In genomic region chrX:106011465-106012159, GRCm38 (mm10) we compare ENCODE assay signal across 8 mouse cellular contexts. TPM values are rescaled to one million over a fixed set of nuclear protein-coding genes. Genes with fewer than 3 reads are reported as not detected.
DNase-seq lines count a peak whose midpoint lies in the region; ATAC-seq and TF ChIP-seq lines count a peak whose summit lies in the region.

Magt1 (minus strand) TSS chrX:106011906.

- peak within 1 kb of the TSS; percentile 98 for H3K4me3 ChIP-seq in bone marrow, adult 2 months (replicated peaks; ENCODE audit: control insufficient read depth, low read depth, low read length)
- peak within 1 kb of the TSS; percentile 62 for H3K4me3 ChIP-seq in embryonic facial prominence, embryonic 15.5 days (replicated peaks)
- H3K4me3 ChIP-seq in kidney, embryonic 14.5 days (ENCODE audit: low read length), result peak within 1 kb of the TSS; percentile 58
- H3K4me3 ChIP-seq in limb, embryonic 15.5 days, result peak within 1 kb of the TSS; percentile 57

- 8% methylated on average over 44 of the region's 45 CpGs for WGBS in bone marrow, adult 2 months
- 18% methylated on average over 45 of the region's 45 CpGs for WGBS in embryonic facial prominence, embryonic 15.5 days
- WGBS in kidney, embryonic 14.5 days, result 24% methylated on average over 45 of the region's 45 CpGs
- WGBS in limb, embryonic 15.5 days, result 24% methylated on average over 45 of the region's 45 CpGs

- H3K27me3 ChIP-seq in embryonic facial prominence, embryonic 15.5 days, result no peaks in the 10 kb centered on the region
- H3K27me3 ChIP-seq in kidney, embryonic 14.5 days (ENCODE audit: control insufficient read depth, insufficient read depth, low read length), result no peaks in the 10 kb centered on the region
- H3K27me3 ChIP-seq in limb, embryonic 15.5 days, result 0 out of 2 replicates have a peak, but pooled peaks cover 2% of the 10 kb centered on the region

- TF ChIP-seq CTCF in bone marrow, adult 2 months (IDR thresholded peaks at IDR 0.05; ENCODE audit: control insufficient read depth, insufficient read depth, low read length), result no peak

- ATAC-seq in embryonic facial prominence, embryonic 15.5 days (ENCODE audit: insufficient number of reproducible peaks, low FRiP score, low TSS enrichment, low read depth), result peak; percentile 98
- ATAC-seq in kidney, embryonic 14.5 days (ENCODE audit: low FRiP score, low TSS enrichment), result peak; percentile 97
- peak; percentile 93 for ATAC-seq in limb, embryonic 15.5 days (ENCODE audit: insufficient number of reproducible peaks, low FRiP score, low TSS enrichment, low read depth)

- no peaks in the 10 kb centered on the region for H3K4me1 ChIP-seq in bone marrow, adult 2 months (ENCODE audit: control insufficient read depth, insufficient read depth, low read length)
- peaks cover 5% of the 10 kb centered on the region for H3K4me1 ChIP-seq in embryonic facial prominence, embryonic 15.5 days
- no peaks in the 10 kb centered on the region; the same call in 1 of the 2 replicates for H3K4me1 ChIP-seq in kidney, embryonic 14.5 days (ENCODE audit: control insufficient read depth, insufficient read depth, low read length)
- H3K4me1 ChIP-seq in limb, embryonic 15.5 days, result 0 out of 2 replicates have a peak, but pooled peaks cover 5% of the 10 kb centered on the region

- peak; percentile 87 for TF ChIP-seq POLR2A in bone marrow, adult 2 months (IDR thresholded peaks at IDR 0.05; ENCODE audit: borderline replicate concordance, control insufficient read depth, low read depth, low read length)

- peak; percentile 96 for DNase-seq in 416B (ENCODE audit: low read depth)
- peak; percentile 83 for DNase-seq in heart, adult 8-10 months (ENCODE audit: low spot score)
- DNase-seq in monocyte, adult 2 months (ENCODE audit: low read depth in 1 of 2, low spot score in 2 of 2), result peak; percentile 75 to 77
- DNase-seq in spleen, postnatal 36 days (ENCODE audit: low spot score in 2 of 2), result peak; percentile 88 to 89

- peak within 1 kb of the TSS; percentile 45 for H3K4me2 ChIP-seq in embryonic facial prominence, embryonic 15.5 days (replicated peaks)
- H3K4me2 ChIP-seq in kidney, embryonic 14.5 days (replicated peaks; ENCODE audit: low read depth, low read length), result peak within 1 kb of the TSS; percentile 46
- H3K4me2 ChIP-seq in limb, embryonic 15.5 days, result peak within 1 kb of the TSS; percentile 40

- H3K9me3 ChIP-seq in embryonic facial prominence, embryonic 15.5 days (replicated peaks), result no peaks in the 10 kb centered on the region
- no peaks in the 10 kb centered on the region for H3K9me3 ChIP-seq in kidney, embryonic 14.5 days (ENCODE audit: control insufficient read depth, low read length)
- no peaks in the 10 kb centered on the region for H3K9me3 ChIP-seq in limb, embryonic 15.5 days

- peak within 1 kb of the TSS; percentile 97 for H3K27ac ChIP-seq in bone marrow, adult 2 months (ENCODE audit: control insufficient read depth, insufficient read depth, low read depth, low read length, poor library complexity)
- H3K27ac ChIP-seq in embryonic facial prominence, embryonic 15.5 days (replicated peaks), result peak within 1 kb of the TSS; percentile 93
- peak within 1 kb of the TSS; percentile 73; the same call in 1 of the 2 replicates for H3K27ac ChIP-seq in kidney, embryonic 14.5 days (ENCODE audit: low read depth, low read length)
- peak within 1 kb of the TSS; percentile 93 for H3K27ac ChIP-seq in limb, embryonic 15.5 days

- no peaks in the 10 kb centered on the region for H3K36me3 ChIP-seq in embryonic facial prominence, embryonic 15.5 days
- no peaks in the 10 kb centered on the region for H3K36me3 ChIP-seq in kidney, embryonic 14.5 days (ENCODE audit: control insufficient read depth, insufficient read depth, low read length)
- H3K36me3 ChIP-seq in limb, embryonic 15.5 days, result no peaks in the 10 kb centered on the region

- H3K9ac ChIP-seq in embryonic facial prominence, embryonic 15.5 days, result peak within 1 kb of the TSS; percentile 35
- H3K9ac ChIP-seq in kidney, embryonic 14.5 days (ENCODE audit: low read depth, low read length), result peak within 1 kb of the TSS; percentile 58
- peak within 1 kb of the TSS; percentile 42 for H3K9ac ChIP-seq in limb, embryonic 15.5 days

RNA-seq across cellular contexts. Expression of gene Magt1, which starts in this region (rescaled TPM):
- 10.5 and 12.7 TPM in 2 replicates for polyA plus RNA-seq in bone marrow, adult 2 months (2011; ENCODE audit: insufficient read depth, insufficient read length, low replicate concordance, missing spikeins)
- polyA plus RNA-seq in embryonic facial prominence, embryonic 15.5 days (2015; fragmentation: Nextera tagmentation; extraction: Ambion mirVana), result 56.8 and 57.0 TPM in 2 replicates
- total RNA-seq in heart, adult 8-10 months (2022), result 10 to 100 TPM; 38.8 to 55.3 (median 46.9) TPM
- 52.9 and 73.0 TPM in 2 replicates for polyA plus RNA-seq in kidney, embryonic 14.5 days (2014; fragmentation: Nextera tagmentation; extraction: Ambion mirVana)
- polyA plus RNA-seq in limb, embryonic 15.5 days (2015; fragmentation: Nextera tagmentation; extraction: Ambion mirVana), result 64.2 and 64.4 TPM in 2 replicates

Comparison
In these comparisons a context has a peak if more than half of its experiments do, and no peak if none do; other contexts are left out.
1. Peak in every context shown above with its lines: DNase-seq, ATAC-seq, H3K4me3 ChIP-seq and H3K27ac ChIP-seq.